Mouse (Mus musculus): ENCODE data around the gene Snapc4.

Snapc4 gene

GRCm38 (mm10) chr2:26372396-26372795 is 8.1 kb downstream of the Snapc4 start:
- no peak for DNase-seq (ENCODE audit: low spot score)

- no peak for DNase-seq (ENCODE audit: low spot score)
Measured at GRCm38 (mm10) chr2:26368572-26368971, 11.9 kb downstream of the Snapc4 start.

GRCm38 (mm10) chr2:26367911-26368310 is 12.5 kb downstream of the Snapc4 start:
- no peak for DNase-seq (ENCODE audit: low spot score)

- no peak for DNase-seq (ENCODE audit: low spot score)
Measured at GRCm38 (mm10) chr2:26364738-26365465, 15.6 kb downstream of the Snapc4 start.

- no peak for DNase-seq (ENCODE audit: low spot score)
Measured at GRCm38 (mm10) chr2:26363481-26363880, 17.0 kb downstream of the Snapc4 start.

GRCm38 (mm10) chr2:26362991-26363390 is 17.5 kb downstream of the Snapc4 start:
- DNase-seq (ENCODE audit: low spot score): no peak

GRCm38 (mm10) chr2:26360772-26361171 is 19.7 kb downstream of the Snapc4 start, which contains the start of gene Card9:
Gene Card9, minus strand, starts transcription at chr2:26360918.
- DNase-seq (ENCODE audit: low spot score): no peak

GRCm38 (mm10) chr2:26359983-26360382 is 20.5 kb downstream of the Snapc4 start:
- DNase-seq (ENCODE audit: low spot score): no peak

GRCm38 (mm10) chr2:26358667-26359320 is 21.7 kb downstream of the Snapc4 start:
- no peak for DNase-seq (ENCODE audit: low spot score)

- no peak for DNase-seq (ENCODE audit: low spot score)
Measured at GRCm38 (mm10) chr2:26357484-26357883, 23.0 kb downstream of the Snapc4 start.

GRCm38 (mm10) chr2:26356678-26357077 is 23.8 kb downstream of the Snapc4 start:
- no peak for DNase-seq (ENCODE audit: low spot score)

GRCm38 (mm10) chr2:26356231-26356630 is 24.2 kb downstream of the Snapc4 start:
- DNase-seq (ENCODE audit: low spot score): no peak

- DNase-seq (ENCODE audit: low spot score): no peak
Measured at GRCm38 (mm10) chr2:26354401-26354800, 26.1 kb downstream of the Snapc4 start.

- DNase-seq (ENCODE audit: low spot score): no peak
Measured at GRCm38 (mm10) chr2:26353066-26353980, 27.1 kb downstream of the Snapc4 start.

GRCm38 (mm10) chr2:26352291-26352910 is 28.1 kb downstream of the Snapc4 start:
- no peak for DNase-seq (ENCODE audit: low spot score)

GRCm38 (mm10) chr2:26351358-26352290 is 28.8 kb downstream of the Snapc4 start, which contains the start of gene Dnlz:
Gene Dnlz, minus strand, starts transcription at chr2:26352110.
- DNase-seq (ENCODE audit: low spot score): peak; percentile 74

GRCm38 (mm10) chr2:26348241-26348640 is 32.2 kb downstream of the Snapc4 start:
- DNase-seq (ENCODE audit: low spot score): no peak

- DNase-seq (ENCODE audit: low spot score): no peak
Measured at GRCm38 (mm10) chr2:26342609-26343490, 37.6 kb downstream of the Snapc4 start.

- peak; percentile 29 for DNase-seq (ENCODE audit: low spot score)
Measured at GRCm38 (mm10) chr2:26342044-26342443, 38.4 kb downstream of the Snapc4 start.

- no peak for DNase-seq (ENCODE audit: low spot score)
Measured at GRCm38 (mm10) chr2:26341510-26341981, 38.9 kb downstream of the Snapc4 start.
